Mouse (Mus musculus): ENCODE measurements around the gene Nek8. TPM values are rescaled to one million over a fixed set of nuclear protein-coding genes. Genes with fewer than 3 reads are reported as not detected.
A peak's percentile ranks its signal among the peaks of the same experiment; 100 is the strongest.

Gene Nek8
- polyA plus RNA-seq, 1 experiment from 2014 or later: 16.0 TPM

DNA sequence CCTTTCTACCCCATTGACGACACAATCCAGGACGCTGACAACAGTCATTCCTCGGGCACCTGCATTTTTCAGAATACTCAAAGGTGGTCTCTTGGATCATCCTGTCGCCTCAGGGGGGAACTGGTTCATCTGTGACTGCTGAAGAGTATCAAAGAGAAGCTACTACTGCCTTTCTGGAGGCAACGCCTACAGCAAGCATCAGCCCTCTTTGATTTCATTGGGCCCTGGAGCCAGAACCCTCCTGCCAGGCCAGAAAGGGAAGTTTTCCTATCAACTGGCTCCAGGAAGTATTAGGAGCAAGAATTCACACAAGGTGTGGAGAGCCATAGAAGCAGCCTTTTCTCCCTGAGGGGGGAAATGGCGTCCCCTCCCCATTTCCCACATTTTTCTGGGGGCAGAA lies 9.8 kb downstream of the Nek8 start:
- Histone ChIP-seq H3K4me2 (replicated peaks; ENCODE audit: low read depth, low read length) (no peak overlapping the region), H3K9ac (replicated peaks; ENCODE audit: low read depth, low read length) (no peak overlapping the region), H3K4me3 (ENCODE audit: low read depth, low read length) (no peak overlapping the region), H3K9me3 (ENCODE audit: control insufficient read depth, low read depth, low read length) (no peaks in the 10 kb centered on the region), H3K27ac (ENCODE audit: low read length) (no peak overlapping the region; the same call in 1 of the 2 replicates), H3K4me1 (ENCODE audit: control insufficient read depth, insufficient read depth, low read length) (peaks cover 33% of the 10 kb centered on the region), H3K36me3 (ENCODE audit: control insufficient read depth, insufficient read depth, low read length) (peaks cover 16% of the 10 kb centered on the region; the same call in 1 of the 2 replicates), H3K27me3 (ENCODE audit: control insufficient read depth, insufficient read depth, low read length) (no peaks in the 10 kb centered on the region)
- ATAC-seq (ENCODE audit: insufficient number of reproducible peaks, insufficient read depth, low FRiP score, low read depth): no peak
- 62% methylated on average over 6 of the region's 6 CpGs for WGBS

DNA sequence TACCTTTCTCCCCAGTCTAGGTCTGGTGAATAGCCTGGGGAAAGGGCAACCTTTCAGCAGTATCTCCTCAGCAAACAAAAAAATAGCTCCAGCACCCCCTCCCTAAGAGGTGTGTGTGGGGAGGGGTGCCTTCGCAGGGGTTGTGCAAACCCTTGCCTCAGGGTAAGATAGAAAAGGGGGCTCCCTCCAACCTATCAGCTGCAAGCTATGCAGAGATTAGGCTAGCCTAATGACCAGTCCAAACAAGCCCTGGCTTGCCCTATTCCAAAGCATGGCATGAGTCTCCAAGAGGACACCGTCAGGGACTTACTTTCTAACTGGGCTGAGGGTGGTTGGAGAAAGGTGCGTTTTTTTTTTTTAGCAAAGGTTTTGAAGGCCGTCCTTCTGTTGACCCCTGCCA lies 10.3 kb downstream of the Nek8 start:
- Histone ChIP-seq H3K9ac (replicated peaks; ENCODE audit: low read depth, low read length) (no peak overlapping the region), H3K4me1 (ENCODE audit: control insufficient read depth, insufficient read depth, low read length) (peaks cover 33% of the 10 kb centered on the region), H3K4me2 (replicated peaks; ENCODE audit: low read depth, low read length) (peak overlapping the region; percentile 82), H3K9me3 (ENCODE audit: control insufficient read depth, low read depth, low read length) (no peaks in the 10 kb centered on the region), H3K27ac (ENCODE audit: low read length) (peak overlapping the region; percentile 99), H3K27me3 (ENCODE audit: control insufficient read depth, insufficient read depth, low read length) (no peaks in the 10 kb centered on the region), H3K36me3 (ENCODE audit: control insufficient read depth, insufficient read depth, low read length) (peaks cover 21% of the 10 kb centered on the region), H3K4me3 (ENCODE audit: low read depth, low read length) (peak overlapping the region; percentile 98)
- WGBS: 36% methylated on average over 4 of the region's 4 CpGs
- no peak for ATAC-seq (ENCODE audit: insufficient number of reproducible peaks, insufficient read depth, low FRiP score, low read depth)

DNA sequence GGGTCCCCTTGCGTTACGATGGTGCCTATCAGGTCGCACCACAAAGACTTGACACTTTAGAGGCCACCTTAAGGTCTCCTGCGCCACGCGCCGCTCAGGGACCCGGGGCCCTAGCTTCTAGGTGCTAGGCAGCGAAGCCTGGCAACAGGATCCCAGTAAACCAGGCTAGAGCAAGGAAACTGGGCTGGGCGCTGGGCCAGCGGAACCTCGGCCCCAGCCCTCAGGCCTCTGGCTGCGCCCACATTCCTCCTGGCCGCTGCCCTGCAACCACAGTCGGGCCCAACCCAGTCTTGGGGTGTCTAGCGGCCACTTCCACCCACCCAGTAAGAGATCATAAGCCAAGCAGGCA lies 10.7 kb downstream of the Nek8 start:
- H3K9me3 ChIP-seq (ENCODE audit: control insufficient read depth, low read depth, low read length): no peaks in the 10 kb centered on the region
- H3K36me3 ChIP-seq (ENCODE audit: control insufficient read depth, insufficient read depth, low read length): peaks cover 25% of the 10 kb centered on the region
- peak overlapping the region; percentile 82 for H3K4me2 ChIP-seq (replicated peaks; ENCODE audit: low read depth, low read length)
- no peaks in the 10 kb centered on the region for H3K27me3 ChIP-seq (ENCODE audit: control insufficient read depth, insufficient read depth, low read length)
- peak overlapping the region; percentile 97 for H3K9ac ChIP-seq (replicated peaks; ENCODE audit: low read depth, low read length)
- peak overlapping the region; percentile 99 for H3K27ac ChIP-seq (ENCODE audit: low read length)
- peak; percentile 12; the same call in 1 of the 2 replicates for ATAC-seq (ENCODE audit: insufficient number of reproducible peaks, insufficient read depth, low FRiP score, low read depth)
- WGBS: 2% methylated on average over 16 of the region's 16 CpGs
- H3K4me1 ChIP-seq (ENCODE audit: control insufficient read depth, insufficient read depth, low read length): peaks cover 33% of the 10 kb centered on the region
- H3K4me3 ChIP-seq (ENCODE audit: low read depth, low read length): peak overlapping the region; percentile 98

DNA sequence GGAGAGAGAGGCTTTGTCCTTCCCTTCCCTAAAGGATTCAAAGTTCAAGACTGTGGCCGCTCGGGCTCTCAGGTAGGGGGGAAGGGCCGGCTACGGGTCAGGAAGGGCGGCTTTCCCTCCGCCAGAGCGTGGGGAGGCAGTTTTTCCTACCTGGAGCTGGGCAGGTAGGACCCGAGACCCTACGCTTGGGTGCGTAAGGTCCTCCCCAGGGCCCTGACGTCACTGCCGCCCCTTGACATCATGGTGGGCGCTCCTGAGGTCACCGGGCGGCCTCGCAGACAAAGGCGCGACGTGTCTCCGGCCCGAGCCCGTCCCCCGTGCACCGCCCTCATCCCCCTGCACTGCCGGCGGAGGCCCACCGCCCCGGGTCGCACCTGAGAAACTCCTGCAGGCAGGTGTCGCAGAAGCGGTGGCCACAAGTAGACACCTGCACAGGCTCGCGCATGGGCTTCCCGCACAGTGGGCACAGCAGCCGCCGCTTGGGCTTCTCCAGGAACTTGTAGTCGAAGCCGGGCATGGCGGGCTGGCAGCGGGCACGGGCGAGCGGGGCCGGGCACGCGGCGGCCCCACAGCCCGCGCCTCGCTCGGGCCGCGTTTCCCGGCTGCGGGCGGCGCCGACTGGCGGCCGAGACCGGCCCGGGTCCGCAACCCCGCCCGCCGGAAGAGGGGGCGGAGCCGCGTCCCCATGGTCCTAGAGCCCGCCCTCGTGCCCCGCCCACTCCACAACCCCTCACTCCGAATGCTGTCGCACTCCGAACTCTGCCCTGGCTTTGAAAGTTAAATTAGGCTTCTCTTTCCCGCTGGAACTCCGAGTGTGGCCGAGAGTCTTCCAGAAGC lies 11.3 kb downstream of the Nek8 start, which contains the start of gene Traf4:
Traf4 (minus strand) TSS at position 666 of the 837 bp plus-strand sequence.
- peak within 1 kb of the TSS; percentile 82 for H3K4me2 ChIP-seq (replicated peaks; ENCODE audit: low read depth, low read length)
- ATAC-seq (ENCODE audit: insufficient number of reproducible peaks, insufficient read depth, low FRiP score, low read depth): peak; percentile 82
- peak within 1 kb of the TSS; percentile 99 for H3K27ac ChIP-seq (ENCODE audit: low read length)
- peaks cover 33% of the 10 kb centered on the region for H3K4me1 ChIP-seq (ENCODE audit: control insufficient read depth, insufficient read depth, low read length)
- H3K27me3 ChIP-seq (ENCODE audit: control insufficient read depth, insufficient read depth, low read length): no peaks in the 10 kb centered on the region
- H3K4me3 ChIP-seq (ENCODE audit: low read depth, low read length): peak within 1 kb of the TSS; percentile 98
- under 1% methylated on average over 76 of the region's 78 CpGs for WGBS
- peaks cover 31% of the 10 kb centered on the region for H3K36me3 ChIP-seq (ENCODE audit: control insufficient read depth, insufficient read depth, low read length)
- H3K9ac ChIP-seq (replicated peaks; ENCODE audit: low read depth, low read length): peak within 1 kb of the TSS; percentile 97
- no peaks in the 10 kb centered on the region for H3K9me3 ChIP-seq (ENCODE audit: control insufficient read depth, low read depth, low read length)

DNA sequence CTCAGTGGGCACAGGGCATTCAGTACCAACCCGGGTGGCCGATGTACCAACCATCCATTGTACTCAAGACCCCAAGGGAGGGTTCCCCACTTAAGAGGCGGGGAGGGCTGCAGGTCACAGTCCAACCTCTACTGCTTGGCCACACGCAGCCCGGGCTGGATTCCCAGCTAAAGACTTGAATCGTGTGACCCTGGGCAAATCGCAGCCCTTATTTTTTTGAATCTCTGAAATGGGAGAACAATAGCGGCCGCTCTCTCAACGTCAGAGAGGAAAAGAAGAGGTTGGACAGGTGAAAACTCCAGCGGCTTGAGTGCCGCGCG lies 11.9 kb downstream of the Nek8 start:
- Histone ChIP-seq H3K9ac (replicated peaks; ENCODE audit: low read depth, low read length) (peak overlapping the region; percentile 97), H3K4me3 (ENCODE audit: low read depth, low read length) (peak overlapping the region; percentile 98), H3K9me3 (ENCODE audit: control insufficient read depth, low read depth, low read length) (no peaks in the 10 kb centered on the region), H3K27me3 (ENCODE audit: control insufficient read depth, insufficient read depth, low read length) (no peaks in the 10 kb centered on the region), H3K4me2 (replicated peaks; ENCODE audit: low read depth, low read length) (peak overlapping the region; percentile 82), H3K36me3 (ENCODE audit: control insufficient read depth, insufficient read depth, low read length) (peaks cover 37% of the 10 kb centered on the region), H3K4me1 (ENCODE audit: control insufficient read depth, insufficient read depth, low read length) (peaks cover 33% of the 10 kb centered on the region), H3K27ac (ENCODE audit: low read length) (peak overlapping the region; percentile 99)
- under 1% methylated on average over 14 of the region's 14 CpGs for WGBS
- no peak for ATAC-seq (ENCODE audit: insufficient number of reproducible peaks, insufficient read depth, low FRiP score, low read depth)

DNA sequence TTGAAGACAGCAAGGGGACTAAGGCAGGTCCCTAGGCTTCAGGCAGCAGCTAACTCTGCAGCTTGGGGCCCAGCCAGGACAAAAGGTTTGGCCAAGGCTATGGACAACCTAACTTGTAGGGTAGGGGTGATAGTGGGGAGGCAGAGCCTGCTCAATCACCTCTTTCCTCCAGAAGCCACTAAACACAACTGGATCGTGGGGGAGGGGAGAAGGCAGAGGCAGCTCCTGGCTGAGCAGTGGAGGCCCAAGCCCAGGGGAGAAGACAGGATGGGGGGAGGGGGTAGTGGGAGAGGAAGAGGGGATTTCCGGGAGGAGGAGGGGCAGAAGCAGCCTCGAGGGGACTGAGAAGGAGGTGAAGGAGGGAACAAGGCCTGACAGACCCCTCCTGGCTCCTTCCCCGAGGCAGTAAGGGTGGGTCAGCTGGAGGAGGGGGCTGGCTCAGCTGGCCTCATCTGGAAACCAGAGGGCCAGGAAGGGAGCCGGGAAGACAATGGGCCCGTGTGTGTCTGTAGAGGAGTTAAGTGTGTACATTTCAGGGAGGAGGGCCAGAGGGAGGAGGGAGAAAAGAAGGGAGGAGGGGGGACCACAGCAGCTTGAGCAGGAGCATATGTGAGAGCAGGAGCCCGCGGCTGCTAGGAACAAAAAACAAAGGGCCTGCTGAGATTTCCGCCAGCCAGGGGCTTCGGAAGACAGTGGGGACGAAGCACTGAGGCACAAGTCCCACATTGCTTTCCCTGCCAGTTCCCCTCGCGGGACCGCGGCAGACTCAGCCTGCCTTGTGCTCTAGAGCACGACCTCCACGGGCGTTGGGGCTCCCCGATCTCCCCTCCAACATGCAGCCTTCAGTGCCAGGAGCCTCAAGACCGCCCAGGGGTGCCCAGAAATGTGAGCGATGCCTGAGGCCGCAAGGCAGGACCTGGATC lies 12.5 kb downstream of the Nek8 start:
- no peaks in the 10 kb centered on the region for H3K27me3 ChIP-seq (ENCODE audit: control insufficient read depth, insufficient read depth, low read length)
- H3K9ac ChIP-seq (replicated peaks; ENCODE audit: low read depth, low read length): peak overlapping the region; percentile 97
- peaks cover 33% of the 10 kb centered on the region for H3K4me1 ChIP-seq (ENCODE audit: control insufficient read depth, insufficient read depth, low read length)
- H3K27ac ChIP-seq (ENCODE audit: low read length): peak overlapping the region; percentile 99
- no peaks in the 10 kb centered on the region for H3K9me3 ChIP-seq (ENCODE audit: control insufficient read depth, low read depth, low read length)
- peak overlapping the region; percentile 98 for H3K4me3 ChIP-seq (ENCODE audit: low read depth, low read length)
- peak; percentile 73 for ATAC-seq (ENCODE audit: insufficient number of reproducible peaks, insufficient read depth, low FRiP score, low read depth)
- H3K36me3 ChIP-seq (ENCODE audit: control insufficient read depth, insufficient read depth, low read length): peaks cover 42% of the 10 kb centered on the region
- 0% methylated on average over 19 of the region's 22 CpGs for WGBS
- H3K4me2 ChIP-seq (replicated peaks; ENCODE audit: low read depth, low read length): peak overlapping the region; percentile 82

DNA sequence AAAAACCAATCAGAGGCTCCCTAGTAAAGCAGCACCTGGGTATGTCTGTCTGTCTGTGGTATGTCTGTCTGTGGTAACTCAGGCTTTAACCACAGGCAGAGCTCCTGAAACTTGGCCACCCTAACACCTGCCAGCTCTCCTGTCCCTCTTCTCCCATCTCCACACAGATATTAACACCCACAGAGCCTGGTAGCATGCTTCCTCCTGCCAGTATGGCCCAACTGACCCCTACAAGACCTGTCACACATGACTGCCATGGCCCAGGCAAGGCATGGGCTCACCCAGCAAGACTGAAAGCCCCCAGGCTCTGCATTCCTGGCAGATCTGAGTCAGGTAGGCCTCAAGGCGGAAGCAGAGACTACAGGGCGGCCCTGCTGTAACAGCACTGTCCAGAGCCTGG lies 13.4 kb downstream of the Nek8 start:
- no peak for ATAC-seq (ENCODE audit: insufficient number of reproducible peaks, insufficient read depth, low FRiP score, low read depth)
- H3K27me3 ChIP-seq (ENCODE audit: control insufficient read depth, insufficient read depth, low read length): no peaks in the 10 kb centered on the region
- H3K36me3 ChIP-seq (ENCODE audit: control insufficient read depth, insufficient read depth, low read length): peaks cover 51% of the 10 kb centered on the region
- H3K4me2 ChIP-seq (replicated peaks; ENCODE audit: low read depth, low read length): peak overlapping the region; percentile 82
- no peaks in the 10 kb centered on the region for H3K9me3 ChIP-seq (ENCODE audit: control insufficient read depth, low read depth, low read length)
- WGBS: 54% methylated on average over 2 of the region's 2 CpGs
- H3K4me3 ChIP-seq (ENCODE audit: low read depth, low read length): peak overlapping the region; percentile 98
- H3K9ac ChIP-seq (replicated peaks; ENCODE audit: low read depth, low read length): peak overlapping the region; percentile 97
- peaks cover 33% of the 10 kb centered on the region for H3K4me1 ChIP-seq (ENCODE audit: control insufficient read depth, insufficient read depth, low read length)
- peak overlapping the region; percentile 99 for H3K27ac ChIP-seq (ENCODE audit: low read length)

DNA sequence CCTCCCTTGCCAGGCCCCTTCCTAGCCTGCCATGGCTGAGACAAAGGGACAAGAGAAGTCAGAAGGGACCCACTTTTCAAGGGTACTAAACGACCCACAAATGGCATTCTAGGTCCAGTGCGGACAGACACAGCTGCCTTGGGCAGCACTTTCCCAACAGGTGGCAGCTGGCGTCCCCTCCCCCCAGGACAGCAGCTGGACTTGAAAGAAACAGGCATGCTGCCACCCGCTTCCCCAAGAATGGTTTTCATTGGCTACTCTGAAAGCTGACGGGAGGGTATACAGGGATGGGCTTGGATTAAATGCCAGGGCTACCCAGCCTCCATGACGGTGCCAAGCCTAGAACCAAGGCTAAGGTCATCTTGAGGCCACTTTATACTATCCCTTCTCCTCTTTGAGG lies 14.0 kb downstream of the Nek8 start:
- peaks cover 57% of the 10 kb centered on the region for H3K36me3 ChIP-seq (ENCODE audit: control insufficient read depth, insufficient read depth, low read length)
- no peak overlapping the region for H3K9ac ChIP-seq (replicated peaks; ENCODE audit: low read depth, low read length)
- H3K27ac ChIP-seq (ENCODE audit: low read length): peak overlapping the region; percentile 21; the same call in 1 of the 2 replicates
- ATAC-seq (ENCODE audit: insufficient number of reproducible peaks, insufficient read depth, low FRiP score, low read depth): no peak
- H3K4me2 ChIP-seq (replicated peaks; ENCODE audit: low read depth, low read length): peak overlapping the region; percentile 82
- 51% methylated on average over 6 of the region's 6 CpGs for WGBS
- H3K4me1 ChIP-seq (ENCODE audit: control insufficient read depth, insufficient read depth, low read length): peaks cover 33% of the 10 kb centered on the region
- no peaks in the 10 kb centered on the region for H3K27me3 ChIP-seq (ENCODE audit: control insufficient read depth, insufficient read depth, low read length)
- peak overlapping the region; percentile 98; the same call in 1 of the 2 replicates for H3K4me3 ChIP-seq (ENCODE audit: low read depth, low read length)
- H3K9me3 ChIP-seq (ENCODE audit: control insufficient read depth, low read depth, low read length): no peaks in the 10 kb centered on the region

Measured in stomach, embryonic 14.5 days (tissue).